Mouse (Mus musculus) G1E (cell line): ENCODE results near the gene Brwd3.

Experiments
- CTCF ChIP-seq: IDR thresholded peaks from 2 replicates; pipeline ENCODE4 v1.5.1; 2012; ENCODE audit warnings: low read depth, low read length, inconsistent platforms, mixed read lengths
- GATA1 ChIP-seq: IDR thresholded peaks from 2 replicates; pipeline ENCODE4 v1.6.1; 2012; ENCODE audit warnings: borderline replicate concordance, low read length, inconsistent platforms, mixed read lengths
- GATA2 ChIP-seq: IDR thresholded peaks from 2 replicates; pipeline ENCODE4 v1.6.1; 2012; ENCODE audit warnings: low read depth, low read length, inconsistent platforms, borderline replicate concordance
- TAL1 ChIP-seq: conservative IDR thresholded peaks from 2 replicates; pipeline ENCODE4 v1.6.1; 2012; ENCODE audit warnings: low read depth, low read length, inconsistent platforms, mixed read lengths

DNA sequence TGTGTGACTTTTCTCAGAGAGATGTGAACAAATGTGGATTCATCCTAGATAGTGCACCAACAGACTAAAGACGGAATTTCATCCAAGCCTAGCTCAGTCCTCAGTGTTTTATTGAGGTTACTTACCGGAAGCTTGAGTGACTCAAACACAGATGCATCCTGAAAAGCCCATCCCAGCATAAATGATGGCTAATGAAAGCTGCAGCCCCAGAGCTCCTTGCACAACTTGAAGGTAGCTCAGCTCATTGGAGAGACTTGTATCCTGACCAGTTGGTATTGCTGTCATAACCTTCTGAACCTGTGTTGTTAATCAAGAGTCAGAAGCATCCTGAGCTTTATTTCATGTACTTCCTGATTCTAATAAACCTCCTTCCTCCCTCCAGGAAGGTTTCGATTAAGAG, 105.8 kb downstream of the Brwd3 start:
- TF ChIP-seq CTCF = no peak
- no peak for TF ChIP-seq GATA1
- no peak for TF ChIP-seq TAL1
- no peak for TF ChIP-seq GATA2
